Mouse (Mus musculus) embryonic stem cell, embryonic (primary cell): ENCODE measurements around the gene Wdr62.

Experiments
- CTCF ChIA-PET, 4 experiments: fragments of 300-600 bp in 2 of 4; fragments of 350-600 bp in 2 of 4; sonication (Branson Sonifier 250); formaldehyde crosslinking; loops; one replicate each; lab custom pipeline; 2022; ENCODE audit warnings: inconsistent platforms in 2 of 4; lab: Charles Lee
- POLR2A ChIA-PET, 4 experiments: fragments of 300-600 bp in 2 of 4; fragments of 350-600 bp in 2 of 4; sonication (Branson Sonifier 250); formaldehyde crosslinking; loops; one replicate each; lab custom pipeline; 2022; ENCODE audit warnings: antibody characterized with exemption in 4 of 4, inconsistent platforms in 1 of 4; lab: Charles Lee

The Wdr62 gene

DNA sequence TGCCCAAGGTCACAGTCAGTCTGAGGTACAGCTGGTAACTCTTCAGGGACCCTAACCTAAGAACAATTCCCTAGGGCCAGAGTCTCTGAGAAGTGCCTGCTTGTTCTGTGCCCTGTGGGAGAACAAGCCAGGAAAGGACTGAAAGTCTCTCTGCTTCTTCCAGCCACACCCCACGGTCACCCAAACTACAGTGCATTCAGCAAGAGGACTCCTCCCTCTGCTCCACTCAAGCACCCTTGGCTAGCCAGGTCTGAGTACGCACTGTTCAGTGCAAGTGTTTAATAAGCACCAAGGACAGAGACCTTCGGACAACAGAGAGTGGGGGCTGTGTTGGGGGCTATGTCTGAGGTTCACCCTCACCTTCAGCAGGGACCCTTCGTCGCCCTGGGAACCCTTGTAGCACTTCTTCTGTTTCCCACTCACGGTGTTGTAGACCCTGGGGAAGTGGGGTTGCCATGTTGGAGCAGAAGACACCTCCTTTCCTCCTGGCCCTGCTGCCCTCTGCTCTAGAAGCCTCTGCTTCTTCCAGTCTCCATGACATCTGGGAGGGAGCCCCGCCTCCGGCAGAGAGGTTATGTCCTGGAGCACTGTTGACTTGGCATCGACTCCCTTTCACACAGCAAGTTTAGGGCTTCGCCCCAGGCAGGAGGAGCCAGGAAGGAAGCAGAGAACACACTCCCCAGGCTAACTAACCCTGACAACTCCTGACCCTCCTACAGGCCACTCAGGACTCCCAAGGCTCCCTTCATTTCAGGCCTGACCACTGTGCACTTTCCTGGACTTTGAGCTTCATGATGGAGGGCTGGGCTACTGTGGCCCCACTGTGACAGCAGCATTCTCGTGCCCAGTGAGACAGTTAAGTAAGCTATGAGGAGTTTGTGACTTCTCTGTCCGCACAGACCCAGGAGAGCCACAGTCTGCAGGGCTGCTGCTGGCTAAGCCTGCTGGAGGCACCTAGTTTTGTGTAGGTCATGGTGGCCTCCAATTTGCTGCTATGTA lies 28.0 kb downstream of the Wdr62 start:
- CTCF ChIA-PET, result interaction anchor here in 1 of 4 experiments (1.1 kb wide), 1 partner anchor 19 kb away, joined by 3 read pairs; no protein-coding TSS in a partner anchor
- POLR2A ChIA-PET, result interaction anchor here in 3 of 4 experiments (0.6 to 20.2 kb wide), 12 partner anchors 11 to 159 kb away, joined by 3 to 328 read pairs (median 4); partner anchors contain the start of genes Thap8 (in 2 of the 3), Wdr62 (in 2 of the 3), Polr2i (in 1 of the 3) and Tbcb (in 1 of the 3)

- POLR2A ChIA-PET, result interaction anchor here in 1 of 4 experiments (1.2 to 8.1 kb wide), 4 partner anchors 15 to 43 kb away, joined by 5 to 65 read pairs (median 19); partner anchors contain the start of genes Capns1 and Wdr62
- CTCF ChIA-PET, result interaction anchor here in 1 of 4 experiments (1.5 kb wide), 1 partner anchor 20 kb away, joined by 4 read pairs; no protein-coding TSS in a partner anchor
Observed at GRCm38 (mm10) chr7:30237374-30237773, 42.8 kb downstream of the Wdr62 start.

DNA sequence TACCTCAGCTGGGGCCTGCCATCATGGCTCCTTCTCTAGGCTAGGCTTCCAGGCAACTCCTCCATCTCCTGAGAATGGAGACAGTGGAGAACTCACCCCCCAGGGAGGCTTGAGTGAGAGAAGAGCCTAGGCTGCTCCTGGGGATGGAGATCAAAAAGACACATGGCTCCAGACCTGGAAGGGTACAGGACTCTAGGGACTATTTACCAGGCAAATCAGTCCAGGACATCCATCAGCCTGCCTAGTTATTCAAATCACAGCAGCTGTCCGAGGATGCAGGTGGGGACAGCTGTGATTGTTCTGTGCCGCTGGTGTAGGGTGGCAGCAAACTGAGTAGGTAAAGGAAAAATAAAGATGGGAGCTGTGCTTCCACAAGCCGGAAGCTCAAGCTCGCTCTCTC lies 44.6 kb downstream of the Wdr62 start, which contains the start of gene Ovol3:
Ovol3 (minus strand) TSS at position 101 of the 400 bp plus-strand sequence.
- CTCF ChIA-PET, result interaction anchor here in 1 of 4 experiments (0.6 to 1.5 kb wide), 2 partner anchors 24 to 64 kb away, joined by 3 to 4 read pairs; no protein-coding TSS in a partner anchor
- POLR2A ChIA-PET, result interaction anchor here in 3 of 4 experiments (0.5 to 6.2 kb wide), 10 partner anchors 9 to 330 kb away, joined by 3 to 73 read pairs (median 4); partner anchors contain the start of genes Thap8 (in 2 of the 3), Wdr62 (in 2 of the 3) and Zfp260 (in 1 of the 3)

DNA sequence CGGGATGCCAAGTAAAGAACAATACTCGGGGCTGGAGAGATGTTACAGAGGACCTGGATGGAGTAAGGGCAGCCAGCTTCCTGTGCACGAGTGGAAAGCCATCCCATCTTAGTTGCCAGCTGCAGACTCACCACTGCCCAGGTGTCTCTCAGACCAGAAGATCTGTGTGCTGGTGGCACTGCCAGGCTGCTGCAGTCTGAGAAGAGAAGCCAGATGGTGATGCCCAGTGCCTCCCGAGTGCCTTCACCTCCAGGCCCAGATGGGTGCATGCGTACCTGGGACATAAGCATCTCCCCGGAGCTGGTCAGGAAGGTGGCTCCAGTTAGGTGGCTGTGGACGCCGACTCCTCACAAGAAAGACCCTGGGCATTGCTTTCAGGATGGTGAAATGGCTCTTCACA lies 45.1 kb downstream of the Wdr62 start:
- CTCF ChIA-PET, result interaction anchor here in 2 of 4 experiments (0.6 to 1.5 kb wide), 3 partner anchors 25 to 434 kb away, joined by 3 to 4 read pairs (median 3); no protein-coding TSS in a partner anchor
- POLR2A ChIA-PET, result interaction anchor here in 3 of 4 experiments (0.5 to 6.2 kb wide), 10 partner anchors 7 to 329 kb away, joined by 3 to 73 read pairs (median 6); partner anchors contain the start of genes Thap8 (in 2 of the 3), Wdr62 (in 2 of the 3) and Zfp260 (in 1 of the 3)

DNA sequence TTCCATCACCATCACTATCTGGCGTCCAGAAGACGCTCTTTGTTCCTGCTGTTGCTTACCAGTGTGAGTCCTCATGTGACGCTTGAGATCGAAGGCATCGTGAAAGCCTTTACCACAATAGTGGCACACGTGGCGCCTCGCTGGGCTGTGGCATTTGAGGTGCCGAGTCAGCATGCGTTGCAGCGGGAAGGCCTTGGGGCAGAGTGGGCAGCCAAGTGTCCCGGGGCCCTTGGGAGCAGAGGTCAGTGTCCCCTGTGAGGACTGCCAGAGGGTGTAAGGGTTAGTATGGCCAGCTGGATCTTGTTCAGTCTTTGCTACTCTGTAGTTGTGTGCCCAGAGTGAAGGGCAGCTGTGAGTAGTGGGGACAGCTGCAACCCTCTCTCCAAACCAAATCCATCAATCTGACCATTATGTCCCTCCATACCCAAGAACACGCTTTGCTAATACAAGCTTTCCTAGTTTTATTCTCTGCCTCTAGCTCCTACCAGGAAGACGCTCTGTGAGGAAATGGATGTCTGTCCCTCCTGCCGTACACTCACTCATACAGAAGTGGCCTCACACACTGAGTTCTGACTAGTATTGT lies 45.9 kb downstream of the Wdr62 start:
- ChIA-PET POLR2A (interaction anchor here (0.7 to 6.2 kb wide), 13 partner anchors 8 to 140 kb away, joined by 3 to 73 read pairs (median 3); partner anchors contain the start of genes Thap8 (in 2 of the 4), Wdr62 (in 2 of the 4) and Zfp260 (in 1 of the 4)), CTCF (interaction anchor here in 2 of 4 experiments (1.1 to 1.5 kb wide), 3 partner anchors 18 to 65 kb away, joined by 3 to 8 read pairs (median 4); no protein-coding TSS in a partner anchor)

- ChIA-PET CTCF (interaction anchor here (0.5 to 2.7 kb wide), 22 partner anchors 14 to 1201 kb away, joined by 3 to 11 read pairs (median 4); partner anchors contain the start of genes Capns1 (in 1 of the 4), Thap8 (in 1 of the 4) and Wdr62 (in 1 of the 4)), POLR2A (interaction anchor here (0.5 to 6.2 kb wide), 24 partner anchors 9 to 724 kb away, joined by 3 to 73 read pairs (median 4); partner anchors contain the start of genes Thap8 (in 2 of the 4), Wdr62 (in 2 of the 4), Cox7a1 (in 1 of the 4) and E130208F15Rik (in 1 of the 4))
Observed at GRCm38 (mm10) chr7:30233387-30233786, 46.8 kb downstream of the Wdr62 start.

DNA sequence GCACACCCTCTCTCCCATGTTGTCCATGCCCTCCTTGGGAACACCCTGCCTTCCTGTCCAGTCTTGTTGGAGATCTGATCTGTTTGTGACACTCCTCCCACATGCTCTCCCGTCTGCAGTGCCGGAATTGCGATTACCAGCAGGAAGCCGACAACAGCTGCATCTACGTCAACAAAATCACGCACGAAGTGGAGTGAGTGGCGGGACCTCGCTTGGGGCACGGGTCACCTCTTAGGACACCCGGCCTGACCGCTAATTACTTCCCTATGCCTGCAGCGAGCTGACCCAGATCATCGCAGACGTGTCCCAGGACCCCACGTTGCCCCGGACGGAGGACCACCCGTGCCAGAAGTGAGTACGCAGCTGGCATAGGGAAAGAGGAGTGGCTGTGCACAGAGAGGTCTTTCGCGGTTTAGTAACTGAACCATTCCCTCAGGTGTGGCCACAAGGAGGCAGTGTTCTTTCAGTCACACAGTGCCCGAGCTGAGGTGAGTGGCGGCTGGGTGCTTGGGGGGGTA lies 47.5 kb downstream of the Wdr62 start:
- POLR2A ChIA-PET, result interaction anchor here in 3 of 4 experiments (0.8 to 6.2 kb wide), 30 partner anchors 8 to 307 kb away, joined by 3 to 73 read pairs (median 4); partner anchors contain the start of genes Thap8 (in 3 of the 3), Wdr62 (in 3 of the 3), Cox7a1 (in 1 of the 3) and E130208F15Rik (in 1 of the 3)
- CTCF ChIA-PET, result interaction anchor here (0.6 to 2.7 kb wide), 19 partner anchors 13 to 220 kb away, joined by 3 to 11 read pairs (median 4); partner anchors contain the start of genes Capns1 (in 1 of the 4), Thap8 (in 1 of the 4) and Wdr62 (in 1 of the 4)

GRCm38 (mm10) chr7:30231669-30232454 lies 48.4 kb downstream of the Wdr62 start, which contains the start of the genes Polr2i and Tbcb:
Gene Polr2i, plus strand, starts transcription at chr7:30231948.
Gene Tbcb, minus strand, starts transcription at chr7:30232272.
- POLR2A ChIA-PET, result interaction anchor here (0.5 to 6.2 kb wide), 50 partner anchors 8 to 394 kb away, joined by 3 to 73 read pairs (median 4); partner anchors contain the start of genes Thap8 (in 3 of the 4), Wdr62 (in 3 of the 4), Alkbh6 (in 1 of the 4) and Capns1 (in 1 of the 4)
- CTCF ChIA-PET, result interaction anchor here in 3 of 4 experiments (0.7 to 2.7 kb wide), 14 partner anchors 11 to 219 kb away, joined by 3 to 10 read pairs (median 6); partner anchors contain the start of genes Capns1 (in 1 of the 3) and Wdr62 (in 1 of the 3)

DNA sequence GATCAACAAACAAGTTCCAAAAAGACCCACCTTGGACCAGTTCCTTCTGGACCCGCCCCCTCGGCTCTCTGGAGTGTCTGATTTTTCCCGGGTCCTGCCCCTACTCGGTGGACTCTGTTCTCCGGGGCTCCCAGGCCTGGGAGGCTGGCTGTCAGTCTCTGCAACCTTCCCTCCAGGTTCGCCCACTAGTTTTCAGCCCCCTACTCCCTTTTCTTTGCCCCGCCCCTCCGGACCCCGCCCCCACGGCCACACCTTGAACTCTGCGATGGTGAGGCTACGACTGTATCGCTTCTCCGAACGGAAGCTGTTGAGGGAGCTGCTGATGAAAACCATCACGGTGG lies 48.9 kb downstream of the Wdr62 start:
- CTCF ChIA-PET, result interaction anchor here in 3 of 4 experiments (0.7 to 2.7 kb wide), 11 partner anchors 11 to 101 kb away, joined by 3 to 10 read pairs (median 6); partner anchors contain the start of genes Capns1 (in 1 of the 3) and Wdr62 (in 1 of the 3)
- POLR2A ChIA-PET, result interaction anchor here (0.5 to 6.2 kb wide), 41 partner anchors 8 to 395 kb away, joined by 3 to 73 read pairs (median 4); partner anchors contain the start of genes Thap8 (in 3 of the 4), Wdr62 (in 3 of the 4), Alkbh6 (in 1 of the 4) and Capns1 (in 1 of the 4)

GRCm38 (mm10) chr7:30224206-30224605 lies 56.0 kb downstream of the Wdr62 start:
- ChIA-PET POLR2A (interaction anchor here in 2 of 4 experiments (1.5 to 1.9 kb wide), 2 partner anchors 30 to 56 kb away, joined by 5 read pairs; partner anchors contain the start of genes Thap8 (in 1 of the 2) and Wdr62 (in 1 of the 2)), CTCF (no interaction called here)

DNA sequence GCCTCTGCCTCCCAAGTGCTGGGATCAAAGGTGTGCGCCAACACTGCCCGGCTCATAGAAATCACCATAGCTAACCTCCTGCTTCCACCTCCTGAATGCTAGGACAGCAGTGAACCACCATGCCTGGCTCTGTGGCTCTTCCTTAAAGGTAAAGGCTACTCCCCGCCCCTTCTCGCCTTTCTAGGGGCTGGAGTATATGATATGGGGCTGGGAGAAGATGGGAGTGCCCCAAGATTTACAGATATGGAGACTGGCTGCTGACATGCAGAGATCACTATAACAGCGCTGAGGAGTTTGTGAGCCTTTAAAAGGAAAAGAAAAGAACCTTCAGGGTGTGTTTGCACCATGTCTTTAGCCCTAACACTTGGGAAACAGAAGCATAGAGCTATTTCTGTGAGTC lies 58.0 kb downstream of the Wdr62 start:
- CTCF ChIA-PET, result interaction anchor here in 1 of 4 experiments (0.9 kb wide), 1 partner anchor 24 kb away, joined by 3 read pairs; the partner anchor contains the start of gene Capns1
- POLR2A ChIA-PET, result interaction anchor here in 2 of 4 experiments (0.6 to 2.0 kb wide), 5 partner anchors 9 to 193 kb away, joined by 3 to 7 read pairs (median 3); partner anchors contain the start of genes Capns1 (in 1 of the 2), Polr2i (in 1 of the 2), Tbcb (in 1 of the 2) and Wdr62 (in 1 of the 2)

DNA sequence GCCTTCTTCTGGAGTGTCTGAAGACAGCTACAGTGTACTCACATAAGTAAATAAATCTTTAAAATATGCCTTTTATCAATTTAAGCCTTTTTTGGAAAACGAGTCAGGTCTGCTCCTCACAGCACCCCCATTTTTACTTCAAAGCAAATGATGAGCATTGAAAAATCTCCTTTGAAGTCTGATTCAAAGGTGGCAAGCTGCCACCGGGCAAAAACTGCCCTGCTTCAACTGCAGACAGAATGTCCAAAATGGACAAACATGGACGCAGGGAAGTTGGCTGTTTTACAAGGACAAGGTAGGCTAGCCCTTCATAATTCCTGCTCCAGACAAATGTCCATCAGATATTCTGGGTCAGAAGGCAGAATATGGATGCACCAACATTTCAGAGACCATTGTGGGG lies 58.8 kb downstream of the Wdr62 start:
- ChIA-PET POLR2A (interaction anchor here in 2 of 4 experiments (0.8 to 2.4 kb wide), 4 partner anchors 10 to 126 kb away, joined by 3 to 8 read pairs (median 6); partner anchors contain the start of genes Polr2i (in 2 of the 2), Tbcb (in 2 of the 2), Thap8 (in 1 of the 2) and Wdr62 (in 1 of the 2)), CTCF (interaction anchor here in 1 of 4 experiments (1.1 kb wide), 1 partner anchor 16 kb away, joined by 3 read pairs; no protein-coding TSS in a partner anchor)

DNA sequence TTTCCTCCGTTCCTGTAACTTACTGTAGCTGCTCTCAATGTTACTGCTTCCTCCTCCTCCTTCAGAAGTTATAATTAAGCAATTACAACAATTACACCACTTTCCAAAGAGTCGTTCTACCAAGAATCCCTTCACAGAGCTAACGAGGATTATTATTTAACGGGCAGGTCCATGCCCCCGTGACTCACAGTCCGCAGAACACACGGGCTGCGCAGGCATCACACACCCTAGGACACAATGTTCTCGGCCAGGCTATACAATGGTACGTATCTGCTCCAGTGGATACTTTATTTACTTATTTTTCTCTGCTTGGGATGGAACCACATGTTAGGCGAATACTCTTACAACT lies 60.2 kb downstream of the Wdr62 start:
- ChIA-PET POLR2A (interaction anchor here (0.6 to 5.3 kb wide), 32 partner anchors 9 to 150 kb away, joined by 3 to 36 read pairs (median 5); partner anchors contain the start of genes Polr2i (in 4 of the 4), Tbcb (in 4 of the 4), Capns1 (in 3 of the 4) and Thap8 (in 3 of the 4)), CTCF (interaction anchor here (0.5 to 3.8 kb wide), 15 partner anchors 10 to 621 kb away, joined by 3 to 51 read pairs (median 4); partner anchors contain the start of gene Capns1 (in 2 of the 4))

DNA sequence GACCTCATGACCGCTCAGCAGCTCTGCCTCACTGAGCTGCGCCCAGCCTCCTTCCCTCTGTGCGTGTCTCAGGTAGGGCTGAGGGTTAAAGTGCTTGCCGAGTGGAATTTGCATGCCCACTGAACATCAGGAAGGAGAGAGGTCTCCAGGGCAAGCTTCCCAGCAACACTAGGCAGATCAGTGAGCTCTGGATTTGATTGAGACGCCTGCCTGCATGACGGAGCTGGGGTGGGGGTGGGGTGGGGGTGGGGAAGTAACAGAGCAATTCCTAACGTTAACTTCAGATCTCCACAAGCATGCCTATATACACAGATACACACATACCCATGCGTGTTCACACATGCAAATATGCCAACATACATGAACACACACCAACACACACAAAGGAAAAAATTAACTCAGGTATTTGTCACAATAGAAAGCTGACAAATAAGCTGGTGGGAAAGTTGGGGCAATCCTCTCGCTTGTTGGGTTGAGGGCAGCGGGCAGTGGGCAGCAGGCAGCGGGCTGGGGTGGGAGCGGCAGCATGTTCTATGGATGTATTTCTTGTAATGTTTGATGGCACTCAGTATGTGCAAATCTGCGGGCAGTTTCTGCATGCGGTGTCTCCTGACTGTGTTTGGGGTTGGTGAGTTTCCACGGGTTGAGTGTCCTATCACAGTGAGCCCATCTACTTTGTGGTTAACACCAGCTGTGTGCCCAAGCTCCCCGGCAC lies 60.8 kb downstream of the Wdr62 start:
- CTCF ChIA-PET, result interaction anchor here (0.5 to 3.8 kb wide), 22 partner anchors 8 to 620 kb away, joined by 3 to 51 read pairs (median 4); partner anchors contain the start of genes Capns1 (in 2 of the 4), Polr2i (in 1 of the 4) and Tbcb (in 1 of the 4)
- POLR2A ChIA-PET, result interaction anchor here (0.6 to 5.3 kb wide), 39 partner anchors 8 to 333 kb away, joined by 3 to 36 read pairs (median 4); partner anchors contain the start of genes Polr2i (in 4 of the 4), Tbcb (in 4 of the 4), Capns1 (in 3 of the 4) and Thap8 (in 3 of the 4)
